Mouse (Mus musculus): ENCODE results near the gene Tbc1d15. TPM values are rescaled to one million over a fixed set of nuclear protein-coding genes. Genes with fewer than 3 reads are reported as not detected.

Tbc1d15 gene
- polyA plus RNA-seq, 1 experiment from 2014 or later: 38.0 TPM

Other genes starting within 250 kb of the Tbc1d15 start
- gene Tph2, start 66.4 kb downstream of the Tbc1d15 start, polyA plus RNA-seq (2014; fragmentation: Nextera tagmentation; extraction: Ambion mirVana): 0.30 and 0.42 TPM in 2 replicates
- 13.8 and 15.4 TPM in 2 replicates for gene Rab21, start 64.1 kb upstream of the Tbc1d15 start, polyA plus RNA-seq (2014; fragmentation: Nextera tagmentation; extraction: Ambion mirVana)
- 39.3 and 42.1 TPM in 2 replicates for gene Tmem19, start 111.0 kb upstream of the Tbc1d15 start, polyA plus RNA-seq (2014; fragmentation: Nextera tagmentation; extraction: Ambion mirVana)
- 20.7 and 25.9 TPM in 2 replicates for gene Thap2, start 133.0 kb upstream of the Tbc1d15 start, polyA plus RNA-seq (2014; fragmentation: Nextera tagmentation; extraction: Ambion mirVana)
- 26.6 and 31.3 TPM in 2 replicates for gene Zfc3h1, start 133.5 kb upstream of the Tbc1d15 start, polyA plus RNA-seq (2014; fragmentation: Nextera tagmentation; extraction: Ambion mirVana)